ENCODE assay signal across 13 mouse cellular contexts in genomic region chr7:93037763-93038471, GRCm38 (mm10). TPM values are rescaled to one million over a fixed set of nuclear protein-coding genes. Genes with fewer than 3 reads are reported as not detected.
DNase-seq lines count a peak whose midpoint lies in the region; ATAC-seq and TF ChIP-seq lines count a peak whose summit lies in the region.
"Had no signal": no experiment of that assay in that cellular context is flagged by ENCODE, and none has a peak within 500 bp of the region (broad histone marks: within the 10 kb centered on the region; RNA-seq: fewer than 3 reads in every experiment).

No protein-coding gene starts in this region.

- intact Hi-C loops in gastrocnemius, postnatal 14 days (cut with DNase I; ENCODE audit: low total_unique reads), result no loop called here
- intact Hi-C loops in heart, postnatal 36 days (cut with DNase I), result no loop called here

- no peak overlapping the region for H3K27ac ChIP-seq in forebrain, postnatal 0 days (ENCODE audit: low read depth, low read length)
- H3K27ac ChIP-seq in midbrain, embryonic 14.5 days (replicated peaks; ENCODE audit: low read depth, low read length), result peak overlapping the region; percentile 27; the same call in 1 of the 2 replicates
- H3K27ac ChIP-seq: kidney, postnatal 0 days; liver, embryonic 13.5 days had no signal

- H3K9me3 ChIP-seq in forebrain, postnatal 0 days (ENCODE audit: low read length), result no peaks in the 10 kb centered on the region
- no peaks in the 10 kb centered on the region for H3K9me3 ChIP-seq in midbrain, embryonic 14.5 days (ENCODE audit: control insufficient read depth, low read length)
- H3K9me3 ChIP-seq: liver, embryonic 13.5 days had no signal

- DNase-seq in cerebellum, adult 9-11 months, result peak; percentile 10
- no peak for DNase-seq in cerebellum, postnatal 25 days
- DNase-seq in brain, adult 2 months (ENCODE audit: low read depth, low spot score), result peak; percentile 29
- peak; percentile 47 for DNase-seq in forebrain, postnatal 0 days
- DNase-seq in midbrain, embryonic 14.5 days, result peak; percentile 57
- no peak for DNase-seq in gastrocnemius, postnatal 14 days
- no peak for DNase-seq in heart, postnatal 36 days
- DNase-seq in lung, postnatal 10 days, result no peak
- DNase-seq: gastrocnemius, postnatal 25 days; liver, embryonic 13.5 days had no signal

- WGBS in forebrain, postnatal 0 days, result 14% methylated on average over 5 of the region's 5 CpGs
- 10% methylated on average over 5 of the region's 5 CpGs for WGBS in midbrain, embryonic 14.5 days

- H3K9ac ChIP-seq in forebrain, postnatal 0 days, result no peak overlapping the region
- no peak overlapping the region for H3K9ac ChIP-seq in midbrain, embryonic 14.5 days (replicated peaks; ENCODE audit: low read length)
- H3K9ac ChIP-seq: liver, embryonic 13.5 days had no signal

- no peak for TF ChIP-seq CTCF in forebrain, postnatal 0 days (IDR thresholded peaks at IDR 0.05; ENCODE audit: low read depth)

- H3K36me3 ChIP-seq in forebrain, postnatal 0 days (ENCODE audit: insufficient read depth), result no peaks in the 10 kb centered on the region
- H3K36me3 ChIP-seq in midbrain, embryonic 14.5 days (ENCODE audit: control insufficient read depth, insufficient read depth, low read length), result no peaks in the 10 kb centered on the region
- H3K36me3 ChIP-seq: liver, embryonic 13.5 days had no signal

- H3K27me3 ChIP-seq in forebrain, postnatal 0 days (ENCODE audit: insufficient read depth, low read length), result no peaks in the 10 kb centered on the region
- H3K27me3 ChIP-seq in midbrain, embryonic 14.5 days (ENCODE audit: control insufficient read depth, insufficient read depth, low read length), result no peaks in the 10 kb centered on the region
- H3K27me3 ChIP-seq: liver, embryonic 13.5 days had no signal

- peak; percentile 73 for ATAC-seq in forebrain, postnatal 0 days
- ATAC-seq in midbrain, embryonic 14.5 days (ENCODE audit: low FRiP score, low TSS enrichment), result peak; percentile 53; the same call in 1 of the 2 replicates

- H3K4me2 ChIP-seq in forebrain, postnatal 0 days (ENCODE audit: low read depth), result no peak overlapping the region
- no peak overlapping the region for H3K4me2 ChIP-seq in midbrain, embryonic 14.5 days (ENCODE audit: low read length)
- H3K4me2 ChIP-seq: liver, embryonic 13.5 days had no signal

- no peak overlapping the region for H3K4me3 ChIP-seq in forebrain, postnatal 0 days (ENCODE audit: low read depth, low read length)
- H3K4me3 ChIP-seq in midbrain, embryonic 14.5 days (replicated peaks; ENCODE audit: low read depth, low read length), result no peak overlapping the region
- H3K4me3 ChIP-seq: liver, embryonic 13.5 days had no signal

- no peaks in the 10 kb centered on the region for H3K4me1 ChIP-seq in forebrain, postnatal 0 days (ENCODE audit: insufficient read depth)
- no peaks in the 10 kb centered on the region for H3K4me1 ChIP-seq in midbrain, embryonic 14.5 days (ENCODE audit: control insufficient read depth, insufficient read depth, low read length)
- H3K4me1 ChIP-seq: liver, embryonic 13.5 days had no signal

RNA-seq across cellular contexts. Expression of gene Fam181b, which starts 41.7 kb away (rescaled TPM):
- 40.0 and 42.6 TPM in 2 replicates for total RNA-seq in forebrain, postnatal 0 days (2014; rRNA removed)
- polyA plus RNA-seq in forebrain, postnatal 0 days (2015; fragmentation: Nextera tagmentation; extraction: Ambion mirVana), result 37.2 and 37.5 TPM in 2 replicates
- polyA plus RNA-seq in midbrain, embryonic 14.5 days (2014; fragmentation: Nextera tagmentation; extraction: Ambion mirVana), result 29.0 and 38.7 TPM in 2 replicates
- 1 to 10 TPM; 2.1 to 3.0 TPM for total RNA-seq in gastrocnemius, postnatal 14 days (2021)
- 1 to 10 TPM; 4.9 to 6.8 TPM for total RNA-seq in heart, postnatal 36 days (2021)
- total RNA-seq: megakaryocyte progenitor cell, adult 5-6 weeks; MEL had no signal

Comparison
In these comparisons a context has a peak if more than half of its experiments do, and no peak if none do; other contexts are left out.
1. DNase-seq: peak in cerebellum, adult 9-11 months (single experiment), brain, adult 2 months (single experiment), forebrain, postnatal 0 days (single experiment) and midbrain, embryonic 14.5 days (single experiment); none in cerebellum, postnatal 25 days (0 of 2), gastrocnemius, postnatal 14 days (single experiment), heart, postnatal 36 days (0 of 2) and lung, postnatal 10 days (single experiment).